9 mouse cellular contexts compared by ENCODE assay signal in the genomic region with DNA sequence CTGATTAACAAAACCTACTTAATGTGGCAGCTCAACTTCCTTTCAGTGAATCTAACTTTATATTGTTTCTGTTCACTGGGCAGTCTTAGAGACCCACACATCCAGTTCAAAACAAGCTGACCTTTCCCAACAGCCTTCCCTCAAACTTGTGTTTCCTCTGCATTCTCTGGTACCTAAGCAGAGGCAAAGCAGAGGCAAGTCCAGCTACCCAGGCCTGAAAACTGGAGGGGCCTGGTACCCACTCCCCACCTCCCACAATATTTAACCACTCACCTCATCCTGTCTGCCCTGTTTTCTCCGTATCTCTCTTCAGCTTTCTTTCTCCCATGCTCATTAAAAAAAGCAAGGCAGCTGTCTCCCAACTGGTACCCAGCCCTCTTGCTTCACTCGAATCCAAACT. TPM values are rescaled to one million over a fixed set of nuclear protein-coding genes. Genes with fewer than 3 reads are reported as not detected.
DNase-seq lines count a peak whose midpoint lies in the region; ATAC-seq and TF ChIP-seq lines count a peak whose summit lies in the region.
"Had no signal": no experiment of that assay in that cellular context is flagged by ENCODE, and none has a peak within 500 bp of the region (broad histone marks: within the 10 kb centered on the region; RNA-seq: fewer than 3 reads in every experiment).

No protein-coding gene starts in this region.

- H3K27ac ChIP-seq in gastrocnemius, adult 2 months: peak overlapping the region; percentile 89
- H3K27ac ChIP-seq in kidney, postnatal 0 days: peak overlapping the region; percentile 76
- peak overlapping the region; percentile 84; the same call in 1 of the 2 replicates for H3K27ac ChIP-seq in ES-E14 (ENCODE audit: insufficient read depth, low read depth, low read length, poor library complexity, severe bottlenecking)
- peak overlapping the region; percentile 93 for H3K27ac ChIP-seq in liver, embryonic 14.5 days

- no peak overlapping the region for H3K4me3 ChIP-seq in gastrocnemius, adult 2 months
- H3K4me3 ChIP-seq in kidney, postnatal 0 days (replicated peaks; ENCODE audit: low read depth, low read length): no peak overlapping the region
- H3K4me3 ChIP-seq in ES-E14 (ENCODE audit: insufficient read depth in 1 of 2, low read depth in 1 of 2, low read length in 2 of 2, poor library complexity in 1 of 2, severe bottlenecking in 1 of 2): no peak overlapping the region
- H3K4me3 ChIP-seq in liver, embryonic 14.5 days (ENCODE audit: insufficient read depth in 1 of 2, low read depth in 2 of 2, low read length in 2 of 2): no peak overlapping the region; a peak in 1 of 4 replicates

- intact Hi-C loops in gastrocnemius, adult 2 months (cut with DNase I): no loop called here
- intact Hi-C loops in gastrocnemius, postnatal 14 days (cut with DNase I; ENCODE audit: low total_unique reads): no loop called here

- H3K4me1 ChIP-seq in kidney, postnatal 0 days (replicated peaks; ENCODE audit: insufficient read depth, low read length): peaks cover 5% of the 10 kb centered on the region; the same call in 1 of the 2 replicates
- H3K4me1 ChIP-seq in ES-E14 (ENCODE audit: control insufficient read depth in 2 of 2, insufficient read depth in 2 of 2, low read length in 2 of 2, poor library complexity in 1 of 2): peaks cover 8 to 21% of the 10 kb centered on the region in 2 experiments; a peak in 3 of 4 replicates
- peaks cover 42 to 57% of the 10 kb centered on the region in 2 experiments for H3K4me1 ChIP-seq in liver, embryonic 14.5 days (replicated peaks; ENCODE audit: control insufficient read depth in 2 of 2, insufficient read depth in 2 of 2, low read length in 1 of 2)

- in situ Hi-C loops in ES-E14 (cut with MboI; ENCODE audit: low sequenced_read_pairs in 2 of 2, unreplicated experiment in 2 of 2): no loop called here

- no peak for TF ChIP-seq CTCF in gastrocnemius, adult 2 months (IDR thresholded peaks at IDR 0.05)
- no peak for TF ChIP-seq CTCF in kidney, postnatal 0 days (IDR thresholded peaks at IDR 0.05; ENCODE audit: low read depth)
- TF ChIP-seq CTCF in liver, embryonic 14.5 days (IDR thresholded peaks at IDR 0.05; ENCODE audit: low read depth): no peak

- no peak overlapping the region for H3K9ac ChIP-seq in kidney, postnatal 0 days (ENCODE audit: low read depth, low read length)
- no peak overlapping the region for H3K9ac ChIP-seq in ES-E14 (ENCODE audit: insufficient read depth, low read depth, low read length, poor library complexity, severe bottlenecking)
- H3K9ac ChIP-seq in liver, embryonic 14.5 days (replicated peaks): peak overlapping the region; percentile 64

- no peak overlapping the region for H3K4me2 ChIP-seq in kidney, postnatal 0 days (ENCODE audit: low read length)
- peak overlapping the region; percentile 63 for H3K4me2 ChIP-seq in liver, embryonic 14.5 days (ENCODE audit: low read depth)

- DNase-seq in gastrocnemius, adult 2 months: no peak
- DNase-seq in gastrocnemius, postnatal 14 days: no peak
- no peak for DNase-seq in kidney, postnatal 0 days (ENCODE audit: low spot score)
- DNase-seq in kidney, adult 18-20 months: no peak
- no peak for DNase-seq in ES-E14 (ENCODE audit: low read depth, low spot score)
- no peak for DNase-seq in liver, embryonic 14.5 days (ENCODE audit: low read depth in 3 of 3, low spot score in 3 of 3)
- no peak for DNase-seq in embryo, embryonic 9.5 days (ENCODE audit: extremely low spot score)
- no peak for DNase-seq in cerebellum, postnatal 4 days (ENCODE audit: low spot score in 2 of 2)
- DNase-seq: B cell, adult 2 months had no signal

- H3K9me3 ChIP-seq in kidney, postnatal 0 days (replicated peaks; ENCODE audit: low read length): no peaks in the 10 kb centered on the region
- H3K9me3 ChIP-seq in ES-E14 (ENCODE audit: control insufficient read depth, insufficient read depth, low read depth, low read length): no peaks in the 10 kb centered on the region
- no peaks in the 10 kb centered on the region for H3K9me3 ChIP-seq in liver, embryonic 14.5 days (ENCODE audit: control insufficient read depth, low read length)

- TF ChIP-seq EP300 in liver, embryonic 14.5 days (IDR thresholded peaks at IDR 0.05; ENCODE audit: low read depth): no peak

- ATAC-seq in kidney, postnatal 0 days (replicated peaks; ENCODE audit: low FRiP score, low read depth): no peak
- ATAC-seq in liver, embryonic 14.5 days (ENCODE audit: insufficient read depth): no peak

- WGBS in kidney, postnatal 0 days: 86% methylated on average over 2 of the region's 2 CpGs
- 64% methylated on average over 2 of the region's 2 CpGs for WGBS in liver, embryonic 14.5 days (ENCODE audit: insufficient replicate concordance)

- H3K36me3 ChIP-seq in kidney, postnatal 0 days (ENCODE audit: insufficient read depth, low read length): 0 out of 2 replicates have a peak, but pooled peaks cover under 1% of the 10 kb centered on the region
- peaks cover 3% of the 10 kb centered on the region for H3K36me3 ChIP-seq in ES-E14 (ENCODE audit: control insufficient read depth, insufficient read depth, low read length, poor library complexity, severe bottlenecking)
- H3K36me3 ChIP-seq in liver, embryonic 14.5 days (replicated peaks; ENCODE audit: control insufficient read depth, insufficient read depth, low read depth): peaks cover 9% of the 10 kb centered on the region

- no peaks in the 10 kb centered on the region for H3K27me3 ChIP-seq in kidney, postnatal 0 days (ENCODE audit: insufficient read depth, low read length)
- no peaks in the 10 kb centered on the region for H3K27me3 ChIP-seq in liver, embryonic 14.5 days (ENCODE audit: control insufficient read depth, insufficient read depth, low read length)

TF ChIP-seq in ES-E14, 5 proteins besides CTCF, POLR2A, EP300 and RAD21:
- TF ChIP-seq ZNF384 (IDR thresholded peaks at IDR 0.05; ENCODE audit: low read depth, low read length) (no peak), HCFC1 (IDR thresholded peaks at IDR 0.05; ENCODE audit: borderline replicate concordance, insufficient read depth, low read length) (no peak), ZC3H11A (IDR thresholded peaks at IDR 0.05; ENCODE audit: borderline replicate concordance, low read depth, low read length) (no peak), MAFK (IDR thresholded peaks at IDR 0.05; ENCODE audit: insufficient read depth, low read depth, low read length) (no peak)

RNA-seq across cellular contexts. Expression of a gene that starts 1.2 kb away (rescaled TPM):
- total RNA-seq in gastrocnemius, adult 2 months (2021): 1,000 to 10,000 TPM; 2,168 to 2,432 TPM
- 1,000 to 10,000 TPM; 2,162 to 2,185 TPM for total RNA-seq in gastrocnemius, postnatal 14 days (2021)
- polyA plus RNA-seq in kidney, postnatal 0 days (2015; fragmentation: Nextera tagmentation; extraction: Ambion mirVana): 2,883 and 2,906 TPM in 2 replicates
- 413 and 478 TPM in 2 replicates for total RNA-seq in ES-E14 (2012; rRNA removed)
- polyA plus RNA-seq in liver, embryonic 14.5 days (2012; rRNA removed): 1,645 and 1,653 TPM in 2 replicates
- 3,787 and 3,976 TPM in 2 replicates for polyA plus RNA-seq in liver, embryonic 14.5 days (2014; fragmentation: Nextera tagmentation; extraction: Ambion mirVana)

RNA-seq across cellular contexts. Expression of a gene that starts 22.3 kb away (rescaled TPM):
- total RNA-seq in gastrocnemius, adult 2 months (2021): under 1 TPM; 0.28 to 0.46 TPM
- under 1 TPM; 0.29 to 0.41 TPM for total RNA-seq in gastrocnemius, postnatal 14 days (2021)
- polyA plus RNA-seq in kidney, postnatal 0 days (2015; fragmentation: Nextera tagmentation; extraction: Ambion mirVana): 1.8 and 3.3 TPM in 2 replicates
- 0.62 and 0.95 TPM in 2 replicates for total RNA-seq in ES-E14 (2012; rRNA removed)
- polyA plus RNA-seq in liver, embryonic 14.5 days (2012; rRNA removed): 0.08 TPM in 1 of 2 replicates, not detected in the other
- polyA plus RNA-seq in liver, embryonic 14.5 days (2014; fragmentation: Nextera tagmentation; extraction: Ambion mirVana): 0.09 and 0.10 TPM in 2 replicates

RNA-seq across cellular contexts. Expression of a gene that starts 22.3 kb away (rescaled TPM):
- total RNA-seq in gastrocnemius, adult 2 months (2021): 1 to 10 TPM; 4.0 to 4.7 TPM
- total RNA-seq in gastrocnemius, postnatal 14 days (2021): 10 to 100 TPM in 1 of 2 experiments, 1 to 10 TPM in 1; 7.4 to 11.6 TPM
- polyA plus RNA-seq in kidney, postnatal 0 days (2015; fragmentation: Nextera tagmentation; extraction: Ambion mirVana): 30.6 and 31.5 TPM in 2 replicates
- total RNA-seq in ES-E14 (2012; rRNA removed): 3.8 and 4.0 TPM in 2 replicates
- 116 and 122 TPM in 2 replicates for polyA plus RNA-seq in liver, embryonic 14.5 days (2012; rRNA removed)
- 240 and 255 TPM in 2 replicates for polyA plus RNA-seq in liver, embryonic 14.5 days (2014; fragmentation: Nextera tagmentation; extraction: Ambion mirVana)
